Mouse (Mus musculus): ENCODE measurements around the gene Rngtt.

Gene Rngtt

DNA sequence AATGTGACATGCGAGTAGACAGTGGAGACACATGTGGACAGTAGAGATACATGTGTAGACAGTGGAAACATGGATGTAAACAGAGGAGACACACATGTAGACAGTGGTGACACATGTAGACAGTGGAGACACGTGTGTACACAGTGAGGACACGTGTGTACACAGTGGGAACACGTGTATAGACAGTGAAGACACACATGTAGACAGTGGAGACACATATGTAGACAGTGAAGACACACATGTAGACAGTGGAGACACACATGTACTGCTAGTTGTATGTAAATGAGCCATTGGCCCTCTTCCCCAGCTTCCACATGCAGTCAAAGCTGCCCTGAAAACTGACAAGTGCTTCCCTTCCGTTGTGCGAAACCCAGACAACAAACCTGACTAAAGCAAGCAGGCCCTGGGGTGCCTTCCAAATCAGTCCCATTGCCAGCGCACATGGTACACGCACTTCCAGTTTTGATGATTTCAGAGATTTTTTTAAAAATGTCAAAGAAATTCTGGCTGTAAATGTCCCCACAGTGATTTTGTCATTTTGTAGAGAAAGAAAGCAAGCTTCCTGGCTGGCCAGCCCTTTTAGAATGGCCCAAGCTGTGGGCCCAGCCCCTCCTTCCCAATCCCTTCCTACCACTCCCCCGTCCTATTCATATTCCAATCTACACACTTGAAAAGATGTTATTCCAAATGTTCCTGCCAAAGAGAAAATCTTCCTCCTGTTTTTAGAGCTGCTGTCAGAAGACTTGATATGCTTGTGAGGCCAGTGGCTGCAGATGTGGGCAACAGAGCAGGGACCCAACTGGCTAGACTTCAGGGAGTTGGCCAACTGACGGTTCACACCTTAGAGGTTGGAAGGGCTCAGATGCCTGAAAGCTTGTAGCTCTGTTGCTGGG is 204.2 kb downstream of the Rngtt start:
- no peak for DNase-seq (ENCODE audit: low spot score)

DNA sequence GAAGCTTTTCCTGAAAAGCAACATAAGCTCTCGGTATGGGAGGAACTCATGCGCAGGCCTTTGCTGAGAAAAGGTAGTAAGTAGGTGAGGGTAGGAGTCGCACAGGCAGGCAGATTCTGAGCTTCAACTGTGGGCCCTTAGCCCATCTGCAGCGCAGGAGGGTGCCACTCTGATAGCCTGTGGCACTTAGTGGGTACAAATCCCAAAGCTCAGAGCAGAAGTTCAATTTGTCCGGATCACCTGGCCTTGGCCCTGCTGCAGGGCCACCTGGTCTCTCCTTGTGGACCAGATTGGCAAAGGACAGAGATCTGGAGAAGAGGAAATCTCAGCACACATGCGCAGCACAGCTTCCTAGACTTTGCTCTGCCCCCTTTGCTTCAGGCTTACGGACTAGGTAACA is 210.1 kb downstream of the Rngtt start:
- no peak for DNase-seq (ENCODE audit: low spot score)

GRCm38 (mm10) chr4:33520938-33521337 is 210.8 kb downstream of the Rngtt start:
- no peak for DNase-seq (ENCODE audit: low spot score)

DNA sequence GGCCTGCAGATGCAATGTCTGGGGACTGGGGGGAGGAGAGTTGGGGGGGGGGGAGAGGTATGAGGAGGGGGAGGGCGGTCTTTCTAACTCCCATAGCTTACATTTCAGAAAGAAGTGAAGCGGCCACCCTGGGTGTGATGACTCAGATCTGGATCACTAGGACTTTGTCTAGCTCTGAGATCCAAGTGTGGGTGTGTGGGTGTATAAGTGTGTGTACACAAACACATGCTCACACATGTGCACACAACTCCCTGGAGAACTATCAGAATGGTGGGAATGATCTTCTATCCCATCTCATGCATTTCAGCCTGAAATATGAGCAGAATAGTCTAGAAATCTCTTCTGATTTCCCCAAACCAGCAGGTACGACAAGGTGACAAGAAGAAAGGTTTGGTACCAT is 213.7 kb downstream of the Rngtt start:
- no peak for DNase-seq (ENCODE audit: low spot score)

GRCm38 (mm10) chr4:33524481-33525141 is 214.5 kb downstream of the Rngtt start:
- DNase-seq (ENCODE audit: low spot score) = no peak

DNA sequence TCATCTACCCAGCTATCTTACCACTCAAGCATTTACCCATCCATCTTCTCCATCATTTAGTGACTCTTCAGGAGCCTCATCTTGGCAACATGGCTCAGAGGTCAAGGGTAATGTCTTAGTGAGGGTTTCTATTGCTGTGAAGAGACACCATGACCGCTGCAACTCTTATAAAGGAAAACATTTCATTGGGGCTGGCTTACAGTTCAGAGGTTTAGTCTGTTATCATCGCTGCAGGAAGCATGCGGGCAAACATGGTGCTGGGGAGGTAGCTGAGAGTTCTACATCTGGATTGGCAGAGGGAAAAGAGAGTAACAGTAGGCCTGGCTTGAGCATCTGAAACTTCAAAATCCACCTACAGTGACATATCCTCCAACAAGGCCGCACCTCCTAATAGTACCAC is 215.2 kb downstream of the Rngtt start:
- no peak for DNase-seq (ENCODE audit: low spot score)

DNA sequence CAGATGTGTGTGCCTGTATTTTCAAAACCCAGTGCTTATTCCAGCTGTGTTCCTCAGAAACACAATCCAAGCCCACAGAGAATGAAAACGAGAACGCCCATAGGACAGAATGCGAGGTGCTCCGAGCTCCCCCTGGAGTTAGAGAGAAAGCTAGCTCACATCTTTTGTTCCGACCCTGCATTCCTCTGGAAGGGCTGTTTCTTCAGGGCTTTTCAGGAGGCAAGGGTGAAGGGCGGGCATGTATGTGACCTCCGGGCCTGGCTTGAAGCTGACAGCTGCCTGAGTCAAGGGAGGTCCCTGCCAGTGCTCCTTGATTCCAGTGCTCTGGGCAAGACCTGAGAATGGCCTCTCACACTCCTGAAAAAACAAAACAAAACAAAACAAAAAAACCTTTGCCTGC is 216.0 kb downstream of the Rngtt start:
- DNase-seq (ENCODE audit: low spot score) = no peak

DNA sequence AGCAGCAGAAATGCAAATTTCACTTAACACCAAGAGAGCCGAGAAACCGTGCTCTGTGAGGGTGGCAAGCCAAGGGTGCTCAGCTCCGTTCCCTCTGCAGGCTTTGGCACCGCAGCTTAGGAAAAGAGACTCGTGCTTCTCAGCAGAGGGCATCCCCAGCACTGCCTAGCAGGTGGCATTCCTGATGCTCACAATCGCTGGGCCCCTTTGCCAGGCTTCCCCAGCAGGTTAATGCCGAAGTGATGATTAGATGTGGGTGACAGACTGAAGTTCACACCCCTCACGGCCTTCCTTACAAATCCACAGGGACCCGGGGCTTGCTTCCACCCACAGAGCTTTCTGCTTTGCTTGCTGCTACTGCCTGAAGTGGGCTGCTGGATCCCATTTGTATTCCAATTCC is 216.6 kb downstream of the Rngtt start:
- no peak for DNase-seq (ENCODE audit: low spot score)

GRCm38 (mm10) chr4:33532596-33532995 is 222.5 kb downstream of the Rngtt start:
- DNase-seq (ENCODE audit: low spot score) = no peak

DNA sequence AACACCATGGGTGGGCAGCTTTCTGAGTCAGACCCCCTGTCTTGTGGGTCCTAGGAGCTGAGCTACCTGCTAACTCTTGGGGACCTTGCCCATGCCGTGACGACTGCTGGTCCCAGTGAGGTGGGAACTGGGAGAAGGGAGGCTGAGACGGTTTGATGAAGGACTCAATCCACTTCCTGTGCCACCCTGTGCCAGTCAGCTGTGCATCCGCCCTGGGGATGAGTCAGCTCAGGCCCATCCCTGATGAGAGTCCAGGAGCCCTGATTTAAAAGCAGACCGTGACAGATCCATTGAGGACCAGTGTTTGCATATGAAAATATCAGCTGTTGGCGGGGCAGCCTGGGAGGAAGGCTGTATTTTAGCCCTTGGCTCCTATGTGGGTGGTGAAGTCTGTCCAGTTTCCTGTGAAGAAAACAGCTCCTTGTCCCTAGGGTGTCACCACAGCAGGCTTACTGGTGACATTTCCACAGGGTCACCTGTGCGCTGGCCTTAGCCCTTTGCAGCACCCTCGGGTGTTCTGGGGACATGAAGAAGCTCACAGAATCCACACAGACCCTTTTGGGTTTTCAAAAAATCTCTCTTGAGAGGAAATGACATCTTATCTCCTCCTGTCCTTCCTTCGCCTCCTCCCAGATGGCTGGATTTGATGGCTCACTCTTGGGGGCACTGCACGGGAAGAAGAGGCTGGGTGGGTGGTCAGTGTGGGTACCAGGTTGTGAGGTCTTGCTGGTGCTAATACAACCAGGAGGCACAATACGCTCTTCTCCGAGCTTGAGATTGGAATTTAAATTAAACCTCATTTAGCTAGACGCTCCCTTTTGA is 234.9 kb downstream of the Rngtt start:
- DNase-seq (ENCODE audit: low spot score) = no peak

DNA sequence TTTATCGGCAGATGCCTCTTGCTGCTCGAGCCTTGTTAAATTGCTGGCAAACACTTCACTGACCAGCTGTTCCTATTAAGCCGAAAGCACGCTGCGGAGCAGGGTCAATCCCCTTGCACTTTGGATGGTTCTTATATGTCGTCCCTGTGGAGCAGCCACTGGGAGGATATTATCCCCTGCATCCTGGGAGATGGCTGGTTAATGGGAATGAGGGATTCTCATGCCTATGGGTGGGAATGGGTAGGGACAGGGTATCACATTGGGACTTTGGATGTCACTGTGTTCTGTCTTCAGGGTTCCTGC is 235.4 kb downstream of the Rngtt start:
- no peak for DNase-seq (ENCODE audit: low spot score)

- DNase-seq (ENCODE audit: low spot score) = no peak
These were observed 236.2 kb downstream of the Rngtt start for GRCm38 (mm10) chr4:33546278-33546677.

DNA sequence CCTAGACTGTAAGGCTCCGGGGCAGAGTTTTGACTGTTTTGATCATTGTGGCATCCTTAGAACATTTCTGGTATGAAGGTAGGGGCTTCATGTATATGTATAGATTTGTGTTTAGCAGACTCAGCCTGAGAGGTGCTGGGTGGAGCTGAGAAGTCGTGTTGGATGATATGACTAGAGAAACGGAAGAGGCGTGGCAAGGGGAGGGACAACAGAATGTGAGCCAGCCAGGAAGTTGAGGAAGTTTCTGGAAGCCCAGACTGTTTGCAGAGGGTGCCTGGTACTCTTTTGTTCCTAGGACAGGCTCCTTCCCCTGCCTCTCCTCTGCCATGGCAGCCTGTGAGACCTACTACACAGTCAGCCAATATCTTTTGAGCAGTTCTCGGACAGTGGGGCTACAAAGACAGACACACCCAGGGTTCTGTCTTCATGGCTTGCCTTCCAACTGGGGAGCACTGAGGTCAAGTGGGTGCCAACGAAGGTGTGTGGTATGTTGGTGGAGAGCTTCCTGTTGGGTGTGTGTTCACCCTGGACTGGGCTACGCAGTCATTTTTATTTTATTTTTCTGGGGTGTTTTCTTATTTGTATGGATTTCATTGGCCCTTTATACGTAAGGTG is 237.3 kb downstream of the Rngtt start:
- DNase-seq (ENCODE audit: low spot score) = no peak

GRCm38 (mm10) chr4:33549606-33550005 is 239.5 kb downstream of the Rngtt start:
- no peak for DNase-seq (ENCODE audit: low spot score)

Data from urinary bladder, postnatal 25 days (tissue).